Mouse (Mus musculus): ENCODE results near the gene Plekha7. TPM values are rescaled to one million over a fixed set of nuclear protein-coding genes. Genes with fewer than 3 reads are reported as not detected.

The Plekha7 gene
- 4.8 TPM in 1 of 2 replicates, not detected in the other for polyA plus RNA-seq (2011; ENCODE audit: insufficient read depth, insufficient read length, low replicate concordance, missing spikeins)

DNA sequence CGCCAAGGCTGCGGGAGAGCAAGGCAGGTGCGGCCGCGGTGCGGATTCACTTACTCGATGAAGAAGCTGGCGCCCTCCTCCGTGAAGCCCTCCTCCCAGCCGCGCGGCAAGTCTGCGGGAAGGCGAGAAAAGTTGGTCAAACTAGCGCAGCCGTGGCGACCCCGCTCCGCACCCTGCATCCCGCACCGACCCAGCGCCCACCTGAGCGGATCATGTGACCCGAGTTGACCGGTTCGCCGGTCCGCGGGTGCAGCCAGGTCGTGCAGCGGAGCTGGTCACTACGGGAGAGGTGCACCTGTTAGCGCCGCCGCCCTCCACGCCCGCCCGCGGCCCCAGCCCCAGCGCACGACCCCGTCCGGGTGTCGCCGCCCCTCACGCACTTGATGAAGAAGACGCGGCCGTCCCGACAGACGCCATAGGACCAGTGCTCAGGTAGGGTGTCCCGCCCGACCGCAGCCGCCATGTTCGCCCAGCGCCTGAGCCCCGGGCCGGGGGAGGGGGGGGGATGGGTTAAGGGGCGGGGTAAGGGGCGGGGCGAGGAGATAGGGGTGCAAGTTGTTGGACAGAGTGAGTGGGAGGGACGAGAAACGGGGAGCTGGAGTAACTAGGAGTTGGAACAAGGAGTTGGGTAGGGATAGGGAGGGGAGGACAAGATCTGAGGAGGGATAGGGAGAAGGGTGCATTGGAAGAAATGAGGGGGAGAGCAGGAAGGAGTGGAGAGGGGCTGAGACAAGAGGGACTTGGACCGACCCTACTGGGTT lies at the start of gene Plekha7:
Gene Plekha7, minus strand, starts transcription at position 506 of the 761 bp plus-strand sequence.
- WGBS: under 1% methylated on average over 64 of the region's 65 CpGs

DNA sequence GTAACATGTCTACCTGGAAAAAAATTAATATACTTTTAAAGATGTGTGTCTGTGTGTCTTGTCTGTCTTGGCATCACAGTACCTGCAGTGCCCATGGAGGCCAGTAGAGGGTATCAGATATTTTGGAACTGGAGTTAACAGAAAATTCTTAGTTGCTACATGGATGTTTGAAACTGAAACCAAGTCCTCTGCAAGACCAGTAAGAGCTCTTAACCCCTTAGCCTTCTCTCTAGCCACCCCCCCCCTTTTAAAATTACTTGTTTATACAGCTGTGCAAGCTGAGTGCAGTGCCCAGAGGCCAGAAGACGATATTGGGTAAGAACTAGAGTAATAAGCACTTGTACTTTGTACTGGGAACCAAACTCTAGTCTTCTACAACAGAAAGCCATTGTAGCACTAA lies 28.1 kb upstream of the Plekha7 start:
- peaks cover 2% of the 10 kb centered on the region; the same call in 1 of the 2 replicates for H3K4me1 ChIP-seq (ENCODE audit: control insufficient read depth, insufficient read depth, low read length)
- no peak overlapping the region for H3K4me3 ChIP-seq (replicated peaks; ENCODE audit: control insufficient read depth, low read depth, low read length)
- WGBS: 29% methylated on average over 1 of the region's 1 CpGs
- no peak overlapping the region for H3K27ac ChIP-seq (ENCODE audit: control insufficient read depth, insufficient read depth, low read depth, low read length, poor library complexity)
- no peak for TF ChIP-seq CTCF (IDR thresholded peaks at IDR 0.05; ENCODE audit: control insufficient read depth, insufficient read depth, low read length)
- no peak for TF ChIP-seq POLR2A (IDR thresholded peaks at IDR 0.05; ENCODE audit: borderline replicate concordance, control insufficient read depth, low read depth, low read length)

More for the DNA sequence above, at the start of gene Plekha7:
- no peak within 1 kb of the TSS; the same call in 1 of the 2 replicates for H3K27ac ChIP-seq (ENCODE audit: control insufficient read depth, insufficient read depth, low read depth, low read length, poor library complexity)
- H3K4me1 ChIP-seq (ENCODE audit: control insufficient read depth, insufficient read depth, low read length): no peaks in the 10 kb centered on the region; the same call in 1 of the 2 replicates
- H3K4me3 ChIP-seq (replicated peaks; ENCODE audit: control insufficient read depth, low read depth, low read length): peak within 1 kb of the TSS; percentile 69
- TF ChIP-seq POLR2A (IDR thresholded peaks at IDR 0.05; ENCODE audit: borderline replicate concordance, control insufficient read depth, low read depth, low read length): no peak
- no peak for TF ChIP-seq CTCF (IDR thresholded peaks at IDR 0.05; ENCODE audit: control insufficient read depth, insufficient read depth, low read length)

DNA sequence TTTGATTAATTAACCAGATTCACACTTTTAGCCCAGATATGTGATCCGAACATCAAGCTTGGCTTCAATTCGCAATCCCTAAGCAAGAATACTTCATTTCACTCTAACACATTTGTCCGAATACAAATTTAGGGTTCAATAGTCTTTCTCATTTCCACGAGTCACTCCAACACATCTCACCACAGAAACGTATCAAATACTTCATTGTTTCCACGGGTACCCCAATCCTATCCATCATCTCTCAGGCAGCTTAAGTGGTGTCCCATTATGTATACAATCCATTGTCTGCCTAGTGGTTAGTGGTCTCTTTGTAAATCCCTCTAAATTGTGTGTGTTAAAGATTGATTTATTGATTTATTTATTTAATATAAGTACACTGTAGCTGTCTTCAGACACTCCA lies 27.0 kb upstream of the Plekha7 start:
- TF ChIP-seq CTCF (IDR thresholded peaks at IDR 0.05; ENCODE audit: control insufficient read depth, insufficient read depth, low read length) (no peak), POLR2A (IDR thresholded peaks at IDR 0.05; ENCODE audit: borderline replicate concordance, control insufficient read depth, low read depth, low read length) (no peak)
- Histone ChIP-seq H3K27ac (ENCODE audit: control insufficient read depth, insufficient read depth, low read depth, low read length, poor library complexity) (no peak overlapping the region), H3K4me1 (ENCODE audit: control insufficient read depth, insufficient read depth, low read length) (peaks cover 2% of the 10 kb centered on the region; the same call in 1 of the 2 replicates), H3K4me3 (replicated peaks; ENCODE audit: control insufficient read depth, low read depth, low read length) (no peak overlapping the region)
- WGBS: 76% methylated on average over 6 of the region's 6 CpGs

DNA sequence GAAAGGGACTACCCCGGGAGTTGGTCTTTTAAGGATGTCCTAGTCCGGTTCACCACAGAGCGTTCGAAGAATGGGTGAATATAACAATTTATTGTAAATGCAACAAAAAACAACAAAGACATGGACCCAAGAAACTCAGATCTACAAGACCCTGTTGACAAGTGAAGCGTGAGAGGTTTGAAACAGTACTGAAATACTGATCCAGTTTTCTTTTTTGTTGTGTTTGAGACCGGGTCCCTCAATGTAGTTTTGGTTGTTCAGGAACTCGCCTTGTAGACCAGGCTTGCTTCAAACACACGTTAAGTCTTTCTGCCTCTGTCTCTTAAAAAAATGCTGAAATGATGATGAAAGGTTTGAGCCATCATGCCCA lies 26.5 kb upstream of the Plekha7 start:
- WGBS: 17% methylated on average over 8 of the region's 8 CpGs
- peak overlapping the region; percentile 81 for H3K27ac ChIP-seq (ENCODE audit: control insufficient read depth, insufficient read depth, low read depth, low read length, poor library complexity)
- no peak for TF ChIP-seq CTCF (IDR thresholded peaks at IDR 0.05; ENCODE audit: control insufficient read depth, insufficient read depth, low read length)
- no peak for TF ChIP-seq POLR2A (IDR thresholded peaks at IDR 0.05; ENCODE audit: borderline replicate concordance, control insufficient read depth, low read depth, low read length)
- H3K4me3 ChIP-seq (replicated peaks; ENCODE audit: control insufficient read depth, low read depth, low read length): peak overlapping the region; percentile 96
- H3K4me1 ChIP-seq (ENCODE audit: control insufficient read depth, insufficient read depth, low read length): peaks cover 2% of the 10 kb centered on the region; the same call in 1 of the 2 replicates

DNA sequence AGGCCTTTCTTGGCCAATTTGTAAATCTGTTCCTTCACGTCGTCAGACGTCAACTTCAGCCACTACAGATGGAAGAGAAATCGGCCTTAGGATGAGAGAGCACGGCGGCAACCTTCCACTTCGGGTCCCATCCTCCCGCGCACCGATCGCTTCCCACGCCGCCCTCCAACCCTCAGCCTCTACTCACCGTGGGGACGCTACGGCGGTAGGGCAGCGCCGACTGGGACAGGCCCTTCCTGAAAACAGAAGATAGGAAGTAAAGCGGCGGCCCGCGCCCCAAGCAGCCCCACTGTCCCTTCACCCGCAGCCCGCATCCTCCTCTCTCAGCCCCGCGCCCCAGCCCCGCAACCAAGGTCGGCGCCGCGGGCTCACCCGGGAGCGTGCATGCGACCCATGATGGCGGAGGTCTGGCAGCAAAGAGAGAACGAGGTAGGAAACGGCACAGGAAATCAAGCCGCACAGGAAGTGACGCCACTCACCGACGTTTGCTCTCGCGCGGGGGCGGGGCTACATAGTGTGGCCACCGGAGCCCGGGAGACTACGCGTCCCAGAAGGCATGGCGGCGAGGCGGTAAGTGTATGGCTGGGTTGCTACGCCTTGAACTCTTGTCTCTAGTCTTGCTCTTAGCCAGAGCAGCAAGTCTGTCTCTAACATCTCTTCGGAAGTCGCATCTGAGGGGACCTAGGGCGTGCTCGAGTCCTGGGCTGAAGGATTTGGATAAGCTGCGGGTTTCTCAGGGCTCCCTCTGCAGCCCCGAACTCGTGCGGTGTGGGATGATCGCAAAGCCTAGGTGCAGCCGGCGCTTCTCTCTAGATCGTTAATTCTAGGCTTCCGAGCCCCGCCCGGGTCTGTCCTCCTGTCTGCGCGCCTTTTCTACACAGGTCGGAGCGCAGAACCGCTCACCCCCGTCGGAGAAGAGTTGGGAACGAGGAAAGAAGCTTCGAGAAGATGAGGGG lies 25.8 kb upstream of the Plekha7 start, which contains the start of gene Rps13:
Gene Rps13, minus strand, starts transcription at position 483 of the 956 bp plus-strand sequence.
- peaks cover 2% of the 10 kb centered on the region; the same call in 1 of the 2 replicates for H3K4me1 ChIP-seq (ENCODE audit: control insufficient read depth, insufficient read depth, low read length)
- H3K4me3 ChIP-seq (replicated peaks; ENCODE audit: control insufficient read depth, low read depth, low read length): peak within 1 kb of the TSS; percentile 96
- peak within 1 kb of the TSS; percentile 81 for H3K27ac ChIP-seq (ENCODE audit: control insufficient read depth, insufficient read depth, low read depth, low read length, poor library complexity)
- peak; percentile 2; the same call in 1 of the 2 replicates for TF ChIP-seq CTCF (IDR thresholded peaks at IDR 0.05; ENCODE audit: control insufficient read depth, insufficient read depth, low read length)
- peak; percentile 91 for TF ChIP-seq POLR2A (IDR thresholded peaks at IDR 0.05; ENCODE audit: borderline replicate concordance, control insufficient read depth, low read depth, low read length)
- under 1% methylated on average over 78 of the region's 78 CpGs for WGBS

DNA sequence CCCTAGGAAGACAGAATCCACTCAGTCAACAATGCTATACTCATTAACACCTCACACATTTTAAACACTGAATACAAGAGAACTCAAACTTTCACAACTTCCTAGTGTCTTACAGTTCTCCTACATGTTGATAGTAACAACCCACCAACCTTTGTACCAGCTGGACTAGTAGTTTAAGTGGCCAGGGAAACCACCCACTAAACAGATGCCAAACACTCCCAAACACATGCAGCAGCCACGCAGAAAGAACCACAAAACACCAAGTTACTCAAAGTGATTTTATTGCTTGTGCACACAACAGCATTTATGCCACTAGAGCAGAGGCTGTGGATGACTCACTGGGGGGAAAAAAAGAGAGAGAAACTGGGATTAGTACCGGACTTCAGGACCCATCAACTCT lies 23.1 kb upstream of the Plekha7 start:
- Histone ChIP-seq H3K27ac (ENCODE audit: control insufficient read depth, insufficient read depth, low read depth, low read length, poor library complexity) (no peak overlapping the region), H3K4me1 (ENCODE audit: control insufficient read depth, insufficient read depth, low read length) (peaks cover 2% of the 10 kb centered on the region; the same call in 1 of the 2 replicates), H3K4me3 (replicated peaks; ENCODE audit: control insufficient read depth, low read depth, low read length) (no peak overlapping the region)
- 80% methylated on average over 2 of the region's 2 CpGs for WGBS
- TF ChIP-seq POLR2A (IDR thresholded peaks at IDR 0.05; ENCODE audit: borderline replicate concordance, control insufficient read depth, low read depth, low read length): no peak

DNA sequence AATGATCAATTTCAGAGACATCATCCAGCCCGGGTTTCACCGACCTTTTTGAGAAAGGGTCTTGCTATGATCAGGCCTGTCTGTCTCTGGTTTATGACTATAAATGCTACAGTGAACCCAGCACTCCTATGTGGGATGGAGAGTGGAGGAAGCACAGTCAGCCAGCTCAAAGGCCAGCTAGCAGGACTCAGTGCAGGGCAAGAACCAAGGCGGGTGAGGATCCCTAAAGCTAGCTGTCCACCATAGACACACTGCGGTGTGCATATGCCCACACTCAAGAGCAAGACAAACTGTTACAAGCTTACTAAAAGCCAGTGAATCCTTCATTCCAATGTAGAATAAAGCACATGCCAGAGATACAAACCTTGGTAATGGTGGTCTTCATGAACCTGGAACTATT lies 21.7 kb upstream of the Plekha7 start:
- no peak for TF ChIP-seq POLR2A (IDR thresholded peaks at IDR 0.05; ENCODE audit: borderline replicate concordance, control insufficient read depth, low read depth, low read length)
- no peak overlapping the region for H3K4me3 ChIP-seq (replicated peaks; ENCODE audit: control insufficient read depth, low read depth, low read length)
- 90% methylated on average over 4 of the region's 4 CpGs for WGBS
- no peak overlapping the region for H3K27ac ChIP-seq (ENCODE audit: control insufficient read depth, insufficient read depth, low read depth, low read length, poor library complexity)
- H3K4me1 ChIP-seq (ENCODE audit: control insufficient read depth, insufficient read depth, low read length): peaks cover 2% of the 10 kb centered on the region; the same call in 1 of the 2 replicates

DNA sequence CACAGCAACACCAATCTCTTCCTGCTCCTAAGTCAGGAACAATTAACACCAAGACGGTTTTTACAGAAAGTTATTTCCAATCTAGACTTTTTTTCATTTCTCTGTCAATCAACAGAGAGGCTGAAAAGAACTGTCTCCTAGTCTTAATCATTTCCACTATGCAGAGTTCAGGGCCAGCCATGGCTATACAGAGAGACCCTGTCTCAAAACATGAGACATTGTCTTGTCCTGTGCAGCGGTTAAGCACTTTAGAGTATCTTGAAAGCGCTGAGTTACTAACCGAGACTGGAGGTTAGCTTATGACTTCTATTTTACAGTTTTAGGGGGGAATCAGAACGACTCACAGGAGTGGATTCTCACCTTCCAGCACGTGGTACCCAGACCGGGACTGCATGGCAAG lies 20.6 kb upstream of the Plekha7 start:
- H3K4me1 ChIP-seq (ENCODE audit: control insufficient read depth, insufficient read depth, low read length): peaks cover 2% of the 10 kb centered on the region; the same call in 1 of the 2 replicates
- H3K4me3 ChIP-seq (replicated peaks; ENCODE audit: control insufficient read depth, low read depth, low read length): no peak overlapping the region
- TF ChIP-seq POLR2A (IDR thresholded peaks at IDR 0.05; ENCODE audit: borderline replicate concordance, control insufficient read depth, low read depth, low read length) (no peak), CTCF (IDR thresholded peaks at IDR 0.05; ENCODE audit: control insufficient read depth, insufficient read depth, low read length) (no peak)
- H3K27ac ChIP-seq (ENCODE audit: control insufficient read depth, insufficient read depth, low read depth, low read length, poor library complexity): no peak overlapping the region; the same call in 1 of the 2 replicates
- WGBS: 74% methylated on average over 7 of the region's 7 CpGs

Measured in bone marrow, adult 2 months (tissue).